Mouse (Mus musculus) v-Abl transformed pro-B cells (cell line): ENCODE measurements around the gene Pmel.

ENCODE experiments used
- in situ Hi-C, 2 experiments: fragments of 400-800 bp; cut with MboI; formaldehyde crosslinking; loops; one replicate each; pipeline ENCODE4 v1.15.1; 2025; ENCODE audit not compliant: unreplicated experiment in 2 of 2

Gene Pmel

DNA sequence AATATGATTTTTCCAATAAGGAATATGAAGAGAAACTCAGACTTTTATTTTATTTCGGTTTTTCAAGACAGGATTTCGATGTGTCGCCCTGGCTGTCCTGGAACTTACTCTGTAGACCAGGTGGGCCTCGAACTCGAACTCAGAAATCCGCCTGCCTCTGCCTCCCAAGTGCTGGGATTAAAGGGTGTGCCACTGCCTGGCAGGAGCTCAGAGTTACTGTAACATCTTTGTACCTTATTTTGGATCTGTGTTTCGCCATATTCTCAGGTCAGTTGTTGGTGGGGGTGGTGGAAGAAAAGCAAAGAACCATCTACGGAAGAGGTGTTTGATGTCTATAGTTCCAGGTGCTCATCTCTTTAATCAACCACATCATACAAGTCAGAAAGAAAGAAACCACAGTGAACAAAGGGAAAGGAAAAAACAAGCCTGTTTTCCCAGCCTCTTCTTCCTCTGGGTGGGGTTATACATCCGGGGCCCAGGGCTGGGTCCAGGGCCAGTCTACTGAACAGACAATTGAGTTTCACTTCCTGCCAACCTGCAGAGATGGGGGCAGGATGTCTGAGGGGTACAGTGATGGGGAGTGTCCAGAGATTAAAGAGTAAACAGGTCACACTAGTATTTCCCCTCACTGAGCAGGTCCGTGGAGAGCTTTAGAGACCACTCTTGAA, 42.1 kb downstream of the Pmel start:
- in situ Hi-C loops = loop anchor here in 1 of 2 experiments (10.0 kb wide), 1 partner anchor 651 kb away; the partner anchor contains the start of gene Baz2a

DNA sequence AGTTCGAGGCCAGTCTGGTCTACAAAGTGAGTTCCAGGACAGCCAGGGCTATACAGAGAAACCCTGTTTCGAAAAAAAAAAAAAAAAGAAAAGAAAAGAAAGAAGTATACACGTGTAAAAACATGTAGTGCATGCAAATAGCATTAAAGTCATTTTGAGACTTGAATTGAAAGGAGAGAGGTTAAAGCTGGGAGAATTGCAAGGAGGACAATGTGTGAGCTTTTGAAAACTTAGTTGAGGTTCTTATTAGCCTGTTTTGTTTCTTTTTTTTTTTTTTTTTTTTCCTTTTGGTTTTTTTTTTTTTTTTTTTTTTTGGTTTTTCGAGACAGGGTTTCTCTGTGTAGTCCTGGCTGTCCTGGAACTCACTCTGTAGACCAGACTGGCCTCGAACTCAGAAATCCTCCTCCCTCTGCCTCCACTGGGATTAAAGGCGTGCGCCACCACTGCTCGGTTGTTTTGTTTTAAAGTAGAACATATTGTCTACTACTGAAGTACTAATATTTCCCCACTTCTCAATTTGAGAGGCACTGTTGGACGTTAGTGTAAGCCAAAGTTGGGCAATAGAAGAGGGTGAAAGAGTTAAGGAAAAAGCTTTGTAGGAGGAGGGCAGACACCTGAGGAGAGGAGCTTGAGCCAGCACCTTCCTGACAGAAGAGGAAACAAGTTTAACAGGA, 43.1 kb downstream of the Pmel start:
- in situ Hi-C loops = loop anchor here in 1 of 2 experiments (10.0 kb wide), 1 partner anchor 652 kb away; the partner anchor contains the start of gene Baz2a

DNA sequence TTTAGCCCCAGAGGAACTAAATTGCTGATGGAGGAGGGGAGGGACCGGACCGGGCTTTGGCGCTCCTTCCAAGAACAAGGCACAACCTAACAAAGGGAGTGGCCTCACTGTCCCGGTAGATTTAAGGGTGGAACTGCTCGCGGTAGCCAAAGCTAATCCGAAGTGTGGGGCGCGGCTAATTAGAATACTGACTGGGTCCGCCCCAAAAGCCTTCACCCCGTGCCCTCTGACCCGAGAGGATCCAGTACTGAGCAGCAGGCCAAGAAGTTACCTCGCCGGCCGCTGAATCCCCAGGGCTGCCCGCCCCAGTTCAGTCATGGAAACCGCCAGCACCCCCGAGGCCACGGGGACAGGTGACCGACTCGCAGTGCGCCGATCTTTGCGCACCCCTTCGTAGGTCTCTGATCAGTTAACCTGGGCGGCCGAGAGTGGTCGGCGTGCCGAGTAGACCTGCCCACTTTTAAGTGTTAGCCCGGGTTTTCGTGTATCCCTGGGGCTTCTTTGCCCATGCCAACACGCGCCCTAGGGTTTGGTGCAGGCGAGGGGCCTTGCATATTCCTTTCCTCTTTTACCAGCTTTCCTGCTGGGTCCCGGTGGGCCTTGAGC, 43.8 kb downstream of the Pmel start, which contains the start of gene Pym1:
Gene Pym1, plus strand, starts transcription at position 244 of the 606 bp plus-strand sequence.
- in situ Hi-C loops = loop anchor here in 1 of 2 experiments (10.0 kb wide), 1 partner anchor 653 kb away; the partner anchor contains the start of gene Baz2a

DNA sequence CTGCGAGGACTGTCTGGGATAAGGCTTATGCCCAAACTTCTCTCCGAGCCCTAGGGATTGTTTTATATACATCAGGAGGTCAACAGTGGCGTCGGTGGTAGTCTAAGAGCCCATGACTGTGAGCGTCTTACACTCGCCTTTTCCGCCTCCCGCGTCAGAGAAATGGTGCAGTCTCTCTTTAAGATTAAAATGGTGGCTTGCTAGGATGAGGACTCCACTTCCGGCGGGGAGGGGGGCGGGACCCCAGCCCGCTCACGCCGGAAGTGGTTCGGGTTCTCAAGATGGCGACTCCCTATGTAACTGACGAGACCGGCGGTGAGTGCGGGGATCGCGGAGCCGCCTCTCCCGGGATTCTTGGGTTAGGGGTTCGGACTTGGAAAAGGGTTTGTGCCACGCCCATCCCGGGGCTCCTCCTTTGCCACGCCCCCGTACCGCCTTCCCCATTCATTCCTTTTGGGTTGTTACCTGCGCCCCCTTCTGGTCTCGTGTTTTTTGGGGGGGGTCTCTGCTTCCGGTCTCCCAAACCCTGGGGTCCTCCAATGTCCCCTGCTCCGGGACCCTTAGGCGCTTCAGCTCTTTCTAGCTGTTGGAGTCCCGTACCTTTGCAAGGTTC, 44.4 kb downstream of the Pmel start:
- in situ Hi-C loops = loop anchor here in 1 of 2 experiments (10.0 kb wide), 1 partner anchor 654 kb away; the partner anchor contains the start of gene Baz2a
